Mouse (Mus musculus) MEL (cell line): ENCODE results near the gene Ppp1r9b.

Experiments
- CTCF ChIP-seq, 3 experiments: IDR thresholded peaks in 2 of 3; conservative IDR thresholded peaks in 1 of 3; 2 replicates each; pipeline ENCODE4 v1.5.1; 2011 to 2012; ENCODE audit warnings: low read length in 3 of 3, low read depth in 2 of 3, mild to moderate bottlenecking in 2 of 3, improper control_type of control experiment in 1 of 3, inconsistent platforms in 1 of 3, mixed read lengths in 1 of 3, moderate library complexity in 1 of 3; ENCODE audit not compliant: control insufficient read depth in 1 of 3, insufficient read depth in 1 of 3, poor library complexity in 1 of 3, severe bottlenecking in 1 of 3
- E2F4 ChIP-seq: IDR thresholded peaks from 2 replicates; pipeline ENCODE4 v1.6.1; 2011; ENCODE audit warnings: low read depth, low read length, improper control_type of control experiment, borderline replicate concordance
- EP300 ChIP-seq, 2 experiments: IDR thresholded peaks; 2 replicates each; pipeline ENCODE4 v1.6.1; 2011; ENCODE audit warnings: improper control_type of control experiment in 2 of 2, low read length in 2 of 2, low read depth in 1 of 2, mild to moderate bottlenecking in 1 of 2
- ETS1 ChIP-seq: IDR thresholded peaks from 2 replicates; pipeline ENCODE4 v1.6.1; 2012; ENCODE audit warnings: low read depth, mild to moderate bottlenecking, inconsistent platforms, low read length, improper control_type of control experiment, moderate library complexity
- GATA1 ChIP-seq: IDR thresholded peaks from 2 replicates; pipeline ENCODE4 v1.6.1; 2011; ENCODE audit warnings: low read depth, low read length, improper control_type of control experiment
- HCFC1 ChIP-seq: IDR thresholded peaks from 2 replicates; pipeline ENCODE4 v1.6.1; 2012; ENCODE audit warnings: low read depth, mild to moderate bottlenecking, inconsistent platforms, low read length, improper control_type of control experiment, moderate library complexity
- KAT2A ChIP-seq: conservative IDR thresholded peaks from 2 replicates; pipeline ENCODE4 v1.6.1; 2012; ENCODE audit warnings: low read depth, low read length, improper control_type of control experiment, inconsistent platforms
- MAFK ChIP-seq: IDR thresholded peaks from 2 replicates; pipeline ENCODE4 v1.6.1; 2011; ENCODE audit warnings: low read depth, mild to moderate bottlenecking, low read length, improper control_type of control experiment, borderline replicate concordance
- NELFE ChIP-seq: IDR thresholded peaks from 2 replicates; pipeline ENCODE4 v1.6.1; 2011; ENCODE audit warnings: low read depth, low read length, improper control_type of control experiment
- NRF1 ChIP-seq: IDR thresholded peaks from 2 replicates; pipeline ENCODE4 v1.6.1; 2014; ENCODE audit warnings: low read depth, mild to moderate bottlenecking, inconsistent platforms, low read length, improper control_type of control experiment, moderate library complexity; ENCODE audit not compliant: poor library complexity, insufficient read depth, severe bottlenecking
- POLR2A ChIP-seq, 2 experiments: IDR thresholded peaks; 2 replicates each; pipeline ENCODE4 v1.6.1; 2011 to 2012; ENCODE audit warnings: low read length in 2 of 2, mild to moderate bottlenecking in 2 of 2, control low read depth in 1 of 2, improper control_type of control experiment in 1 of 2, low read depth in 1 of 2, moderate library complexity in 1 of 2; ENCODE audit not compliant: control insufficient read depth in 1 of 2, insufficient read depth in 1 of 2, poor library complexity in 1 of 2
- POLR2AphosphoS2 ChIP-seq: IDR thresholded peaks from 2 replicates; pipeline ENCODE4 v1.6.1; 2011; ENCODE audit warnings: low read length, improper control_type of control experiment
- TCF12 ChIP-seq: IDR thresholded peaks from 2 replicates; pipeline ENCODE4 v1.6.1; 2014; ENCODE audit warnings: low read depth, mild to moderate bottlenecking, inconsistent platforms, low read length, improper control_type of control experiment, moderate library complexity
- ZMIZ1 ChIP-seq: IDR thresholded peaks from 2 replicates; pipeline ENCODE4 v1.6.1; 2012; ENCODE audit warnings: low read depth, mild to moderate bottlenecking, inconsistent platforms, low read length, improper control_type of control experiment, moderate library complexity

DNA sequence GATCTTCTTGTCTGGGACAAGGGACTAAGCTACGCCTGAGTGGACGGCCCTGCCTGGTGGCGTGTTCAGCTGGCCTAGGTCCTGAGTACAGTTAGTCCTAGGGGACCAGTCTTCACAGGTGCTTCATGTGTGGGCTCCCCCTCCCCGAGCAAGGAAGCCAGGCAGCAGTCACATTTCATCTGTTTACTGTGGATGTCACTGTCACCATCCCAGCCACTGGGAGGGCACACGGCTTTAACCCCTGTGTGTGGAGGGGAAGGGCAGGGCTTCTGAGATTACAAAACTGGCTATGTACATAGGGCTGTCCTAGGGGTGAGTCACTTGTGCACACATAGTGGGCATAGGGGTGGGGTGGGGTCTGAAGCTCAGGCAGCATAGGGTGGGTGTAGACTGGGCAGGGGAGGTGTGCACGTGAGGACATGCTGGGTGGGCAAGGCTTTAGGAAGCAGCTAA, 35.3 kb downstream of the Ppp1r9b start:
- no peak for TF ChIP-seq TCF12
- no peak for TF ChIP-seq MAFK
- TF ChIP-seq POLR2AphosphoS2 = peak; percentile 46; the same call in 1 of the 2 replicates
- no peak for TF ChIP-seq NRF1
- no peak; a peak in 1 of 4 replicates for TF ChIP-seq POLR2A (IDR thresholded peaks at IDR 0.05; ENCODE audit: control insufficient read depth in 1 of 2, insufficient read depth in 1 of 2, low read depth in 1 of 2, low read length in 2 of 2, poor library complexity in 1 of 2)
- TF ChIP-seq CTCF (IDR thresholded peaks at IDR 0.05 in 2 of 3, conservative IDR thresholded peaks at IDR 0.05 in 1 of 3; ENCODE audit: control insufficient read depth in 1 of 3, insufficient read depth in 1 of 3, low read depth in 2 of 3, low read length in 3 of 3, poor library complexity in 1 of 3, severe bottlenecking in 1 of 3) = no peak
- TF ChIP-seq KAT2A = no peak
- no peak for TF ChIP-seq EP300 (IDR thresholded peaks at IDR 0.05; ENCODE audit: low read depth in 1 of 2, low read length in 2 of 2)
- no peak for TF ChIP-seq HCFC1
- TF ChIP-seq ETS1 = no peak
- TF ChIP-seq E2F4 = no peak
- peak; percentile 71; the same call in 1 of the 2 replicates for TF ChIP-seq ZMIZ1
- TF ChIP-seq NELFE = no peak
- no peak for TF ChIP-seq GATA1
